Mouse (Mus musculus) embryonic facial prominence, embryonic 14.5 days (tissue): Measurements from ENCODE around the gene P2ry14. TPM values are rescaled to one million over a fixed set of nuclear protein-coding genes. Genes with fewer than 3 reads are reported as not detected.
"Not testable (repeated sequence)": the region's sequence is repeated elsewhere in the genome, so short reads cannot be mapped to it uniquely, and the experiment has no call there.

Experiments used
- ATAC-seq: fragments of 200-750 bp; cut with Nextera tagmentation; 2 replicates; pipeline ENCODE4 v1.8.0; 2017; ENCODE audit warnings: low read depth, moderate number of reproducible peaks, moderate TSS enrichment
- DNase-seq: peaks from one replicate; pipeline ENCODE4 v3.0.0-alpha.2; 2015; ENCODE audit warnings: low spot score
- H3K27ac ChIP-seq: fragments of 300-500 bp; sonication (generic); replicated peaks from 2 replicates; pipeline ENCODE4 v1.5.1; 2014; ENCODE audit warnings: low read depth, mild to moderate bottlenecking, low read length, moderate library complexity
- H3K27me3 ChIP-seq: fragments of 300-500 bp; sonication (generic); replicated peaks from 2 replicates; pipeline ENCODE4 v1.6.1; 2014; ENCODE audit warnings: low read length; ENCODE audit not compliant: control insufficient read depth, insufficient read depth
- H3K36me3 ChIP-seq: fragments of 300-500 bp; sonication (generic); 2 replicates; pipeline ENCODE4 v1.6.1; 2014; ENCODE audit warnings: low read length, mixed read lengths; ENCODE audit not compliant: control insufficient read depth, insufficient read depth
- H3K4me1 ChIP-seq: fragments of 300-500 bp; sonication (generic); 2 replicates; pipeline ENCODE4 v1.6.1; 2014; ENCODE audit warnings: antibody characterized with exemption, low read length; ENCODE audit not compliant: control insufficient read depth, insufficient read depth
- H3K4me2 ChIP-seq: fragments of 300-500 bp; sonication (generic); 2 replicates; pipeline ENCODE4 v1.6.1; 2014; ENCODE audit warnings: low read depth, mild to moderate bottlenecking, low read length, moderate library complexity, mixed read lengths
- H3K4me3 ChIP-seq: fragments of 300-500 bp; sonication (generic); 2 replicates; pipeline ENCODE4 v1.5.1; 2014; ENCODE audit warnings: low read depth, mild to moderate bottlenecking, low read length
- H3K9ac ChIP-seq: fragments of 300-500 bp; sonication (generic); 2 replicates; pipeline ENCODE4 v1.6.1; 2014; ENCODE audit warnings: low read depth, mild to moderate bottlenecking, low read length, moderate library complexity, mixed read lengths
- H3K9me3 ChIP-seq: fragments of 300-500 bp; sonication (generic); 2 replicates; pipeline ENCODE4 v1.6.1; 2016; ENCODE audit warnings: low read length; ENCODE audit not compliant: control insufficient read depth
- WGBS: fragments of 180-500 bp; shearing (Covaris S2); extraction: QIAGEN DNeasy Blood & Tissue Kit; methylation state at CpG from one replicate; pipeline ENCODE4 v1.1.7; 2014; 5-methylcytosine and 5-hydroxymethylcytosine counted together
- polyA plus RNA-seq: library from polyadenylated mRNA; unstranded; fragments of >200 nt; fragmentation: Nextera tagmentation; extraction: Ambion mirVana; gene quantifications from 2 replicates; pipeline ENCODE4 v1.2.1, GENCODE M21; 2014

The P2ry14 gene
- polyA plus RNA-seq, 1 experiment from 2014 or later, result 2.1 TPM

DNA sequence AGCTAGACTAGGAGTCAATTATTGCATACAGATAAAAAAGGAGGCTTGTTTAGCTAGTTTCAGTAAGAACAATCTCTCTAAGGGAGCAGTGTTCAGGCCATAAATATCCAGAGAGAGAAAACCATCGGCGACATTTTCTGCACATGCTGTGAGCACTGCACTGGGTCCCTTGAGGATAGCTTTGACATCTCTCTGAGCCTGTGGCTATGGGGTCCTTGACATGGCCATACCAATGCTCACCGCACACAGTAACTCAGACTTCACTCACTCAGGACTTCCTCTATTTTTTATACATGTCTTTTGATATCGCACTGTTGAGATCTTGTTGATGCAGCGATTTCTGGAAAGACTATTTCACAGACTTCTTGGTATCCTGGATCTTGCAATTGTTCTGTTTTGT is 3.6 kb upstream of the P2ry14 start:
- Histone ChIP-seq H3K27me3 (no peaks in the 10 kb centered on the region), H3K36me3 (no peaks in the 10 kb centered on the region), H3K9ac (no peak overlapping the region), H3K4me1 (no peaks in the 10 kb centered on the region), H3K4me3 (no peak overlapping the region), H3K4me2 (no peak overlapping the region), H3K27ac (no peak overlapping the region), H3K9me3 (no peaks in the 10 kb centered on the region)
- DNase-seq, result no peak
- 93% methylated on average over 5 of the region's 5 CpGs for WGBS
- no peak for ATAC-seq

DNA sequence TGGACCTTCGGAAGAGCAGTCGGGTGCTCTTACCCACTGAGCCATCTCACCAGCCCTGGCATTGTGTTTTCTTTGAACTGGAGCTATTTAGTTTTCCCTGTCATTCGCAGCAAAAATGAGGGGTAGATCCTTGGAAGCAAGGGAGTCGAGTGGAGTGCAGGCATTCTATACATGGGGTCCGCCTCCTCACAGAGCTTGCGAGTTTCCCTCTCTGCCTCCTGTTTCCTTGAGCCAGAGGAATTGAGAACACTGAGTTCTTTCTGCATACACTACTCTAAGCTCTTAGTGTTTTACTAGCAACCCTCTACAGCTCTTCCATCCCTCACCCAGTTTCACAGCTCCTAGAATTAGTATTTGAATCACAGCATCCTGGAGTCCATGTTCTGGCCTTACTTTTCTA is 2.0 kb upstream of the P2ry14 start:
- Histone ChIP-seq H3K9me3 (no peaks in the 10 kb centered on the region), H3K36me3 (no peaks in the 10 kb centered on the region), H3K9ac (no peak overlapping the region), H3K27me3 (no peaks in the 10 kb centered on the region), H3K4me1 (no peaks in the 10 kb centered on the region), H3K4me2 (no peak overlapping the region), H3K4me3 (no peak overlapping the region), H3K27ac (no peak overlapping the region)
- DNase-seq, result no peak
- 87% methylated on average over 6 of the region's 6 CpGs for WGBS
- ATAC-seq, result no peak

DNA sequence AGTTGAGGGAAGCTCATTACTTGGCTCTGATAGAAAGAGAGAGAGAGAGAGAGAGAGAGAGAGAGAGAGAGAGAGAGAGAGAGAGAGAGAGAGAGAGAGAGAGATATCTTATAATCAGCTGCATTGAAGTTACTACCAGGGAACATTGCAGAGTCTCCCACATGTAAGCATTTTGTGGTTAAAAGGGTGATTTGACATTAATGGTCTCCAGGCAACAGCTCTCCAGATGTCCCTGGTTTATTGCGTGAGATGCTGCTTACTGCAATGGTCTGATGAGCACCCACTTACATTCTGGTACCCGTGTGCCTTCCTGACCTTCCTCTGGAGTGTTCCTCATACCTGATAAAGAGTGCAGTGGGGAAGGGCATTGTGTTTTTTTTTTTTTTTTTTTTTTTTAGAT is 1.5 kb upstream of the P2ry14 start:
- WGBS, result 37% methylated on average over 2 of the region's 2 CpGs

DNA sequence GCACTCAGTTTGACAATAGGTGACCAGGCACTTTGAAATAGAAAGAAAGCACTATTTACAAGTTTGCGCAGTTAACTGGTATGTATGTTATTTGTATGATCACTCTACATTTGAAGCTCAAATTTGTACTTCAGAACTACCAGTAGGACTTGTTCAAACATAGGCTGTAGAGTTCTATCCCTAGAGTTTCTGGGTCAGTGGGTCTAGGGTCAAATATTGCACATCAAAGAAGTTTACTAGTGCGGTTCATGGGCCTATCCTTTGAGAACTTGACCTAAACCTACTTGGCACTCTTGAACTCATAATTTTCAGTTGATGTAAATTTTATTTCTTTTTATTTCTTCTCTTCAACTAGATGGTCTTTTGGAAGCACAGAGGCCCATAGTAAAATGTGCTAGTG is 2.8 kb downstream of the P2ry14 start:
- no peak for DNase-seq
- Histone ChIP-seq H3K9me3 (no peaks in the 10 kb centered on the region), H3K4me2 (no peak overlapping the region), H3K4me3 (no peak overlapping the region), H3K27ac (no peak overlapping the region), H3K9ac (no peak overlapping the region), H3K4me1 (no peaks in the 10 kb centered on the region), H3K36me3 (no peaks in the 10 kb centered on the region), H3K27me3 (no peaks in the 10 kb centered on the region)
- 89% methylated on average over 2 of the region's 2 CpGs for WGBS
- no peak for ATAC-seq

More for the DNA sequence above, 1.5 kb upstream of the P2ry14 start:
- Histone ChIP-seq H3K36me3 (no peaks in the 10 kb centered on the region), H3K9ac (no peak overlapping the region), H3K27ac (no peak overlapping the region), H3K4me1 (no peaks in the 10 kb centered on the region), H3K27me3 (no peaks in the 10 kb centered on the region), H3K4me2 (no peak overlapping the region), H3K4me3 (no peak overlapping the region), H3K9me3 (no peaks in the 10 kb centered on the region)
- ATAC-seq, result no peak
- no peak for DNase-seq

DNA sequence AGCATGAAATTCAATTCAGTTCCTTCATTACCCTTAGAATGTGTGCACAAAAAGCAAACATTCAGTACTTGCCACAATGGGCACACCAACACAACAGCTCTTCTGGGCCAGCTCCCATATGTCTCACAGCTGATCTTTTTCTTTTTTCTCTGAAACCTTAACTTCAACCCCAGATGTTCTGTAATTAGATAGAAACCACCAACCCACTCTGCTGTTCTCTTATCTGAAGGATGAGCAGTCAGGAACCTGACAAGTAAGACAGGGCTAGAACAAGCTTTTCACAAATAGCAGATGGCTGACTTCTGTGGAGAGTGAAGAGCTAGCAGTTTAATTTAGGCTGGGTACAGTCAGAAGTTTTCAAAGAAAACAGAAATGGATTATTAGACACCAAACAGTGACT is 3.8 kb downstream of the P2ry14 start:
- H3K4me1 ChIP-seq, result no peaks in the 10 kb centered on the region
- H3K27me3 ChIP-seq, result no peaks in the 10 kb centered on the region
- no peak overlapping the region for H3K9ac ChIP-seq
- no peak overlapping the region for H3K27ac ChIP-seq
- H3K9me3 ChIP-seq, result no peaks in the 10 kb centered on the region
- no peaks in the 10 kb centered on the region for H3K36me3 ChIP-seq
- ATAC-seq, result no peak
- no peak overlapping the region for H3K4me2 ChIP-seq
- no peak for DNase-seq
- no peak overlapping the region for H3K4me3 ChIP-seq

DNA sequence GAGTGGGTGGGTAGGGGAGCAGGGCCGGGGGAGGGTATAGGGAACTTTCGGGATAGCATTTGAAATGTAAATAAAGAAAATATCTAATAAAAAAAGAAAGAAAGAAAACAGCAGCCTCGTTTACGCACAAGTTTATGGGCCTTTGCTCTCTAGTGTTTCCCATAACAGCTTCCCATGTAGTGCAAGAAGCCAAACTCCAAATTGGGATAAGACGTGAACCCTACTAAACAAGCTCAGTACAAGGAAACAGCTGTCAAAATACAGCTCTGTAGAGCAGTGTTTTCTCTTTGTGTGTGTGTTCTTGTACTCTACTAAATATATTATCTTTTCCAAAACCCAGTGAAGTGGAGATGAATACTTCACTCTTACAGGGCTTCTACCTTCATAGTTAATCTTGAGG is 8.2 kb downstream of the P2ry14 start:
- H3K9me3 ChIP-seq, result no peaks in the 10 kb centered on the region
- H3K27ac ChIP-seq, result no peak overlapping the region
- 63% methylated on average over 5 of the region's 5 CpGs for WGBS
- no peak overlapping the region for H3K9ac ChIP-seq
- no peaks in the 10 kb centered on the region for H3K4me1 ChIP-seq
- H3K4me3 ChIP-seq, result no peak overlapping the region
- ATAC-seq, result no peak
- H3K27me3 ChIP-seq, result no peaks in the 10 kb centered on the region
- H3K36me3 ChIP-seq, result no peaks in the 10 kb centered on the region
- H3K4me2 ChIP-seq, result no peak overlapping the region
- no peak for DNase-seq

DNA sequence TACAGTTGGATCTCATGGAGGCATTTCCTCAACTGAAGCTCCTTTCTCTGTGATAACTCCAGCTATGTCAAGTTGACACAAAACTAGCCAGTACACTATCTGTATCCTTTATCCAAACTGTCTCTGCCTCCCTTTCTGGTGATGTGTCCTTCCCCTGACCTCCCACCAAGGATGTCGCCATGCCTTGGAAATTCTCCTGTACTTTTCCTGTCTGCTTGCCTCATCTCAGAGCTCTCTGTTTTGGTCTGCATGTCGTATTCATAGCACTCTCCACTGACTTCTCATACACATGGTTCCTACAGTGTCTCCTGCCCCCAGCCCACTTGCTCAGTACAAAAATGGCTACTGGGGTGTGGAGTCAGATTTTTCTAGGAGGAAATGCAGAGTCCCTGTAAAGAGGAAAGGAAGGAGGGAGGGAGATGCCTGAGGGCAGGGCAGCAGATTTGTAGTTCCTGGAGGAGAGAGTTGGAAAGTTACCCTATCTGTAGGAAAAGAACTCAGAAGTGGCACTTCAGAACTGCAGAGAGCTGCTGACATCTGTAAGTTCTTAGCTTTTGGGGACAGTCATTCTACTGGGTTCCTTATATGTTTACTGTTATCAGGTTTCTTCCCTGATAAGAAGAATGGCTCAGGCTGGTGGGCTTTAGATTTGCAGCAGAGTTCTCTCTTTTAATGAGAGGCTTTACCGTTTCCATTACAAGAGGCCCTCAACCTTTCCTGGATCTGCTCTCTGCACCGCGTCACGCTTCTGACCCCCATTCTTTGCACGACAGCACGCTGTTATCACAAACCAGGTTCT is 11.7 kb downstream of the P2ry14 start:
- H3K4me2 ChIP-seq, result no peak overlapping the region
- H3K4me3 ChIP-seq, result no peak overlapping the region
- H3K27me3 ChIP-seq, result no peaks in the 10 kb centered on the region
- DNase-seq, result no peak
- H3K36me3 ChIP-seq, result no peaks in the 10 kb centered on the region
- H3K27ac ChIP-seq, result no peak overlapping the region
- H3K4me1 ChIP-seq, result no peaks in the 10 kb centered on the region
- H3K9ac ChIP-seq, result no peak overlapping the region
- WGBS, result 68% methylated on average over 8 of the region's 8 CpGs
- no peak for ATAC-seq
- H3K9me3 ChIP-seq, result no peaks in the 10 kb centered on the region

DNA sequence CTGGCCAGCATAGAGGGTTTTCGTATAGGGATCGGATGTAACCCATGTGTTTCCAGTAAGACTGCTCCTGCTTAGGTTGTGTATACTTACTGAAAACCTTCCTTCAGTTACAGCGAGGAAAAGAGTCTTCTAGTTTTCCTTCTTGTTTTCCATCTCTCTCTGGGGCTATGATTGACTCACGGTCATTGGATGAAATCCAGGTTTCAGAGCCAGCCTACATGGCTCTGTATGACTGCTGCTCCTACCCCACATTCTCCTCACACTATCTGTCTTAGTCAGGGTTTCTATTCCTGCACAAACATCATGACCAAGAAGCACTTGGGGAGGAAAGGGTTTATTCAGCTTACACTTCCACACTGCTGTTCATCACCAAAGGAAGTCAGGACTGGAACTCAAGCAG is 12.5 kb downstream of the P2ry14 start:
- DNase-seq, H3K27ac ChIP-seq, H3K9ac ChIP-seq: not testable (repeated sequence)

DNA sequence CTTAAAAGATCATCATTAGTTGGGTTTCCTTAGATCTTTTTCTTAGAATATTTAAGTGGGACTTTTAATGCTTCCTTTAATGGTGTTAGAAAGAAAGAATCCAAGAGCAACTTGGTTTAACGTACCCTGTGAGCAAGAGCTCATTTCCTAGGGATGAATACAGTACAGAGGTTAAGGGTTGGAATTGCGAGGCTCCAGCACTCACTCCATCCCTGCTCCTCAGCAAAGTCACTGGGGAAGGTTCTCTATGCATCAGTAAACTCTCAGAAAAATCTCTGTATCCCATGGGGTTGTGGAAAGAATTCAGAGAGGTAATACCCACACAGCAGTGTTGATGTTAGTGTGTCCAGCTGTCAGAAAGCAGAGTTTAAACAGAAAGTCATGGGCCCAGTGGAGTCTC is 13.3 kb downstream of the P2ry14 start:
- Histone ChIP-seq H3K4me2 (no peak overlapping the region), H3K9me3 (no peaks in the 10 kb centered on the region), H3K36me3 (no peaks in the 10 kb centered on the region), H3K4me1 (no peaks in the 10 kb centered on the region), H3K9ac (no peak overlapping the region), H3K27ac (no peak overlapping the region), H3K27me3 (no peaks in the 10 kb centered on the region), H3K4me3 (no peak overlapping the region)
- 74% methylated on average over 2 of the region's 2 CpGs for WGBS
- no peak for ATAC-seq
- DNase-seq, result no peak

More for the DNA sequence above, 12.5 kb downstream of the P2ry14 start:
- H3K9me3 ChIP-seq, H3K4me3 ChIP-seq, H3K27me3 ChIP-seq, H3K36me3 ChIP-seq, H3K4me2 ChIP-seq, H3K4me1 ChIP-seq, ATAC-seq: not testable (repeated sequence)
- WGBS, result 68% methylated on average over 4 of the region's 4 CpGs
